Mouse (Mus musculus) olfactory bulb, adult 2 months (tissue): ENCODE measurements at regions not wholly inside any gene's neighbourhood (a gene's known extent, or its start where the extent isn't known, plus 50 kb on each side); places are given as distances from the start of the nearest gene placed in this dataset.

Source experiments
- H3K27ac ChIP-seq: fragments of 200-500 bp; 2 replicates; pipeline ENCODE4 v1.5.1; 2012; ENCODE audit warnings: low read depth, low read length; ENCODE audit not compliant: insufficient read depth
- H3K4me1 ChIP-seq: fragments of 200-500 bp; 2 replicates; pipeline ENCODE4 v1.6.1; 2012; ENCODE audit warnings: low read length; ENCODE audit not compliant: control insufficient read depth, insufficient read depth
- H3K4me3 ChIP-seq: fragments of 200-500 bp; 2 replicates; pipeline ENCODE4 v1.5.1; 2012; ENCODE audit warnings: mild to moderate bottlenecking, low read depth, low read length, moderate library complexity; ENCODE audit not compliant: insufficient read depth
- CTCF ChIP-seq: fragments of 200-500 bp; IDR thresholded peaks from 2 replicates; pipeline ENCODE4 v1.5.1; 2012; ENCODE audit warnings: low read depth, mild to moderate bottlenecking, low read length, moderate library complexity; ENCODE audit not compliant: insufficient read depth
- POLR2A ChIP-seq: fragments of 200-500 bp; IDR thresholded peaks from 2 replicates; pipeline ENCODE4 v1.6.1; 2012; ENCODE audit warnings: mild to moderate bottlenecking, low read depth, low read length, moderate library complexity; ENCODE audit not compliant: insufficient read depth
- WGBS: fragments of 180-500 bp; shearing (Covaris S2); methylation state at CpG from one replicate; pipeline ENCODE4 v1.1.7; 2018; 5-methylcytosine and 5-hydroxymethylcytosine counted together

DNA sequence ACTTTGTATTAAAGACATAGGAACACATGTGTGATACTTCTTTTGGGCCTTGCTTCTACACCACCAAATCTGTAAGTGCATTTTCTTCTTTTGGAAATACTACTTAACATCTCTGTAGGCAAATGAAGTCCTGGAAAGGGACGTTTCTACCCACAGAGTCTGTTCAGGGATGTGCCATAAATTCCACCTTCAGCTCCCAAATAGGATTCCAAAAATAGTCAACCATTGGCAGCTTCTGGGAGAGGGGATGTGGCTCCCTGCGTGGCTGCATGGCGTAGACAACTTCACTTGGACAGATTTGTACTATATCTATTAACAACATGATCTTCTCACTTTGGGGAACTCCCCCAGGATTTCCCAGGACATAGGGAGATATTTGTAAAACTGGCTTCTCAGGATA lies 566.8 kb downstream of the Dhx35 start:
- WGBS, result 52% methylated on average over 3 of the region's 3 CpGs
- Histone ChIP-seq H3K4me1 (no peaks in the 10 kb centered on the region), H3K4me3 (no peak overlapping the region), H3K27ac (no peak overlapping the region)
- no peak for TF ChIP-seq POLR2A
- TF ChIP-seq CTCF, result no peak

GRCm38 (mm10) chr2:159392865-159393264 lies 598.3 kb downstream of the Dhx35 start:
- Histone ChIP-seq H3K27ac (no peak overlapping the region), H3K4me1 (no peaks in the 10 kb centered on the region), H3K4me3 (no peak overlapping the region)
- TF ChIP-seq POLR2A, result no peak
- TF ChIP-seq CTCF, result no peak
- 26% methylated on average over 10 of the region's 10 CpGs for WGBS

- Histone ChIP-seq H3K27ac (no peak overlapping the region), H3K4me3 (no peak overlapping the region), H3K4me1 (no peaks in the 10 kb centered on the region)
- TF ChIP-seq POLR2A (no peak), CTCF (no peak)
- WGBS, result 92% methylated on average over 9 of the region's 9 CpGs
These were observed 607.0 kb downstream of the Dhx35 start for GRCm38 (mm10) chr2:159401421-159402100.

DNA sequence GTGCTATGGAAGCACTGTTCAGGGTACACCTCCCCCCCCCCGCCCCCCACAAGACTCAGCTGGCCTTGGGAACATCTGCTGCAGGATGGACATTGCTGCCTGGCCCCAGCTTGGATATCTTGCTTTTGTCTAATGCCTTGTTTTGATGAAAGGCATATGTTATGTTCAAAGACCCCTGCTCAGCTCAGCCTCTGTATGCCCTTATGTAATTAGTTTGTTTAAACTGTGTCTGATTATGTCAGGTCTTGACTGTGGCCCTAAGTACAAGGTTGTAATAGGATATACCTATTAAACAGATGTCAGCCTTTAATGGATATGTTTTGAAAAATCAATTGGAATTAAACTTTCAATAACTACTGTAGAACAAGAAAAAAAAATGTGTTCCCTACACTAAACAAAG lies 610.3 kb downstream of the Dhx35 start:
- H3K4me3 ChIP-seq, result no peak overlapping the region
- H3K27ac ChIP-seq, result no peak overlapping the region
- H3K4me1 ChIP-seq, result no peaks in the 10 kb centered on the region
- TF ChIP-seq POLR2A, result no peak
- TF ChIP-seq CTCF, result no peak
- WGBS, result 68% methylated on average over 1 of the region's 1 CpGs

GRCm38 (mm10) chr2:159414599-159414998 lies 620.0 kb downstream of the Dhx35 start:
- H3K4me1 ChIP-seq, result no peaks in the 10 kb centered on the region
- no peak overlapping the region for H3K27ac ChIP-seq
- H3K4me3 ChIP-seq, result no peak overlapping the region
- no peak for TF ChIP-seq CTCF
- TF ChIP-seq POLR2A, result no peak
- WGBS, result 60% methylated on average over 1 of the region's 1 CpGs

- no peak overlapping the region for H3K4me3 ChIP-seq
- no peaks in the 10 kb centered on the region for H3K4me1 ChIP-seq
- 47% methylated on average over 7 of the region's 7 CpGs for WGBS
- TF ChIP-seq CTCF (no peak), POLR2A (no peak)
- no peak overlapping the region for H3K27ac ChIP-seq
These were observed 623.8 kb downstream of the Dhx35 start for GRCm38 (mm10) chr2:159418371-159418940.

- Histone ChIP-seq H3K27ac (no peak overlapping the region), H3K4me3 (no peak overlapping the region), H3K4me1 (no peaks in the 10 kb centered on the region)
- TF ChIP-seq POLR2A (no peak), CTCF (no peak)
- WGBS, result 69% methylated on average over 7 of the region's 7 CpGs
These were observed 627.8 kb downstream of the Dhx35 start for GRCm38 (mm10) chr2:159422281-159422937.

DNA sequence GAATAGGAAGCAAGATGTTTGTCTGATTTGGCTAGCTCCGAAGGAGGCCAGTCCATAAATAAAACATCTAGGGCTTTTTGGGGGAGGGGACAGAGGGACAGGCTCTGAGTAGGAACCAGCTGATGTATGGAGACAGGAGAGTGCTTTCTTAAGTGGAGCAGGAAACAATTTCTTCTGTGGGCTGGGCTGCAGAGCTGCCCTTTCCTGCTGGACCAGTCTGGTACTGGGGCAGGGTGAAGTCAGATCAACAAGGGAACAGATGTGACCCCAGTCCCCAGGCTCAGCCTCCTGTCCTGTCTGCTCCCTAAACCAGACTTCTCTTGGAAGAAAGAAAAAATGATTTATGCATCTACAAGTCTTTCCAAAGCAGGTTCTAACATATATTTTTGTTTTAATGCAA lies 633.6 kb downstream of the Dhx35 start:
- Histone ChIP-seq H3K27ac (no peak overlapping the region), H3K4me1 (no peaks in the 10 kb centered on the region), H3K4me3 (no peak overlapping the region)
- 71% methylated on average over 1 of the region's 1 CpGs for WGBS
- no peak for TF ChIP-seq CTCF
- no peak for TF ChIP-seq POLR2A

DNA sequence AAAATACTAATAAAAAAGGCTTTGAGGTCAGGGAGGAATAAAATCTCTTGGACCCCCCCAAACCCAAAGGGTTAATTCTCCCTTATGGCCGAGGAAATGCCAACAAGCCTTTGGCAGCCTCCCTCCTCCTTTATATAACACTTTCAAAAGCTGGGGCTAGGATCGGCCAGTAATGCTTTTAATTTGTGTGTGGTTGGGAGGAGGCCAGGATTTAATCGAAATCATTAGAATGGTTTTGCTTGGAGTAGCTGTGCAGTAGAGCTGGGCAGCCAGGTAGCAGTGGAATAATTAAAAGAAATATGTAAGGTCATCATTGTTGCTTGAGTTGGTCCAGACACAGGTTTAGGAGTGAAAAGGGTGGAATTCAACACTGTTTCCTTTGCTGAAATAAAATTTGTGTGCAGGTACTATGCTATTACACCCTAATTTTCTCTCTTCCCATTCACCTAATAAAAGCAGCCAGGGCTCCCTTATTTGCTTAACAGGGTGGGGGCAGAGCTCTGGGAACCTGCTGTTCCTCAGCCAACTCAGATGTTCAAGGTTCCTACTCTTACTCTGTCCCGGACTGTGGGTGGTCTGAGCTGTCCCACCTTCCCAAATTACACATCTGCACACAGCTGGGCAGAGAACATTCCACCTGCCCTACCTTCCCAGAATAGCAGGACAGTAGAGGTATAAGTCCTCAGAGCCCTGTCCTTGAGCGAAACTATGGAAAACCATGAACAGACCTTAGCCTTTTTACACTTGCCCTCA lies 636.1 kb downstream of the Dhx35 start:
- 50% methylated on average over 5 of the region's 5 CpGs for WGBS
- TF ChIP-seq POLR2A (no peak), CTCF (no peak)
- H3K4me1 ChIP-seq, result no peaks in the 10 kb centered on the region
- H3K27ac ChIP-seq, result no peak overlapping the region
- H3K4me3 ChIP-seq, result no peak overlapping the region
